Mouse (Mus musculus) liver, embryonic 14.5 days (tissue): Measurements from ENCODE around the gene Mmp17. TPM values are rescaled to one million over a fixed set of nuclear protein-coding genes. Genes with fewer than 3 reads are reported as not detected.
"Not testable (repeated sequence)": the region's sequence is repeated elsewhere in the genome, so short reads cannot be mapped to it uniquely, and the experiment has no call there.

Experiments used
- ATAC-seq: fragments of 200-750 bp; cut with Nextera tagmentation; 2 replicates; pipeline ENCODE4 v1.8.0; 2017; ENCODE audit warnings: moderate number of reproducible peaks, mild to moderate bottlenecking, moderate library complexity; ENCODE audit not compliant: insufficient read depth
- DNase-seq, 3 experiments: peaks; one replicate each; pipeline ENCODE4 v3.0.0-alpha.2; 2012 to 2013; ENCODE audit warnings: low read depth in 3 of 3, low spot score in 3 of 3
- H3K27ac ChIP-seq: fragments of 300-500 bp; sonication (generic); 2 replicates; pipeline ENCODE4 v1.5.1; 2014; ENCODE audit warnings: moderate library complexity, mild to moderate bottlenecking, control low read depth, inconsistent platforms
- H3K27me3 ChIP-seq: fragments of 300-500 bp; sonication (generic); 2 replicates; pipeline ENCODE4 v1.6.1; 2014; ENCODE audit warnings: mild to moderate bottlenecking, low read length, moderate library complexity; ENCODE audit not compliant: control insufficient read depth, insufficient read depth
- H3K36me3 ChIP-seq: fragments of 300-500 bp; sonication (generic); replicated peaks from 2 replicates; pipeline ENCODE4 v1.6.1; 2014; ENCODE audit warnings: low read depth; ENCODE audit not compliant: control insufficient read depth, insufficient read depth
- H3K4me1 ChIP-seq, 2 experiments: fragments of 200-500 bp in 1 of 2; fragments of 300-500 bp in 1 of 2; sonication (generic) in 1 of 2; replicated peaks; 2 replicates each; pipeline ENCODE4 v1.6.1; 2012 to 2014; ENCODE audit warnings: antibody characterized with exemption in 1 of 2, inconsistent platforms in 1 of 2, low read length in 1 of 2; ENCODE audit not compliant: control insufficient read depth in 2 of 2, insufficient read depth in 2 of 2
- H3K4me2 ChIP-seq: fragments of 300-500 bp; sonication (generic); 2 replicates; pipeline ENCODE4 v1.6.1; 2014; ENCODE audit warnings: low read depth, mild to moderate bottlenecking, control low read depth, moderate library complexity
- H3K4me3 ChIP-seq, 2 experiments: fragments of 200-500 bp in 1 of 2; fragments of 300-500 bp in 1 of 2; sonication (generic) in 1 of 2; 2 replicates each; pipeline ENCODE4 v1.5.1; 2012 to 2014; ENCODE audit warnings: low read depth in 2 of 2, low read length in 2 of 2, mild to moderate bottlenecking in 2 of 2, control low read depth in 1 of 2, inconsistent platforms in 1 of 2, moderate library complexity in 1 of 2; ENCODE audit not compliant: insufficient read depth in 1 of 2
- H3K9ac ChIP-seq: fragments of 300-500 bp; sonication (generic); replicated peaks from 2 replicates; pipeline ENCODE4 v1.6.1; 2014; ENCODE audit warnings: mild to moderate bottlenecking, control low read depth, moderate library complexity
- H3K9me3 ChIP-seq: fragments of 300-500 bp; sonication (generic); 2 replicates; pipeline ENCODE4 v1.6.1; 2016; ENCODE audit warnings: low read length, mixed read lengths; ENCODE audit not compliant: control insufficient read depth
- CTCF ChIP-seq: IDR thresholded peaks from 2 replicates; pipeline ENCODE4 v1.5.1; 2016; ENCODE audit warnings: antibody characterized with exemption, low read depth, control low read depth
- EP300 ChIP-seq: IDR thresholded peaks from 2 replicates; pipeline ENCODE4 v1.6.1; 2016; ENCODE audit warnings: antibody characterized with exemption, low read depth
- WGBS: fragments of 180-500 bp; shearing (Covaris S2); extraction: QIAGEN DNeasy Blood & Tissue Kit; methylation state at CpG from one replicate; pipeline ENCODE4 v1.1.7; 2014; ENCODE audit not compliant: insufficient replicate concordance; 5-methylcytosine and 5-hydroxymethylcytosine counted together
- polyA plus RNA-seq, 2 experiments: library from polyadenylated mRNA; depleted of rRNA in 1 of 2; stranded (reverse) in 1 of 2; unstranded in 1 of 2; fragments of >200 nt; fragmentation: Nextera tagmentation in 1 of 2; extraction: Ambion mirVana in 1 of 2; gene quantifications; 2 replicates each; pipeline versions ENCODE4 v1.2.1 to v1.2.3; 2012 to 2014

The Mmp17 gene
- polyA plus RNA-seq, 2 experiments: 0.18 to 0.20 TPM

DNA sequence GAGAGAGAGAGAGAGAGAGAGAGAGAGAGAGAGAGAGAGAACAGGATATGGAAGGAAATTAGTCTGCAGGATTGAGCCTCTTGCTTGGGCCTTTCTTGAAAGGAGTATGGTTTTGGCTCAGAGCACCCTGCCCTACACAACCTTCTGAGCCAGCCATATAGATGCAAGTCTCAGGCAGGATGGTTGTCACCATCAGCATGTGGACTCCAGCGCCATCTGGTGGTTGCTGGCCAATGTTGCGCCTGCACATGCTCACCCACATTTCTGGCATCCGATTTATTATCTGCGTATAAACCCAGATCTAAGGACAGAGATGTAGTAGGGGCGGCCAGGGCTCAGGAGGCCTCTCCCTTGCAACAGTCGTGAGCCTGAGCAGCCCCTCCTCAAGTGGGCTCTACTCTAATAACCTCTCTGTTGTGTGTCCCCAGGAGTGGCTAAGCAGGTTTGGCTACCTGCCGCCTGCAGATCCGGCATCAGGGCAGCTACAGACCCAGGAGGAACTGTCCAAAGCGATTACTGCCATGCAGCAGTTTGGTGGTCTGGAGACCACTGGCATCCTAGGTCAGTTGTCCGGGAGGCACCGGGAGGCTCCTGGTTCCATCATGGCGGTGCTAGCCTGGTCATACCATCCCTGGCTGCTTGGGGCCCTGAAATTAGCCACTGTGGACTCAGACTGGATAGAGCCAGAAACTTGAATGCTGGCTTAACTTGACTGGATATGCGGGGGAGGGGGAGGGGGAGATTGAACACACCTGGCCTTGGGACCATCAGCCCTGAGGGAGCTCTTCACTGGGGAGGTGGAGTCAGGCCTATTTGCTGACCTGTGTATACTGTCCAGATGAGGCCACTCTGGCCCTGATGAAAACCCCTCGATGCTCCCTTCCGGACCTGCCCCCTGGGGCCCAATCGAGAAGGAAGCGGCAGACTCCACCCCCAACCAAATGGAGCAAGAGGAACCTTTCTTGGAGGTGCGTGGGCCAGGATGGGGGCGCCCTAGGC, 10.4 kb downstream of the Mmp17 start:
- peak; percentile 98 for TF ChIP-seq CTCF
- TF ChIP-seq EP300: no peak
- no peak overlapping the region for H3K4me3 ChIP-seq
- no peak overlapping the region for H3K9ac ChIP-seq
- no peaks in the 10 kb centered on the region for H3K9me3 ChIP-seq
- no peak overlapping the region for H3K27ac ChIP-seq
- H3K4me2 ChIP-seq: no peak overlapping the region
- no peaks in the 10 kb centered on the region for H3K36me3 ChIP-seq
- DNase-seq (peak; percentile 28 to 47 (median 42)), ATAC-seq (no peak)
- H3K27me3 ChIP-seq: no peaks in the 10 kb centered on the region; the same call in 1 of the 2 replicates
- no peaks in the 10 kb centered on the region; a peak in 1 of 4 replicates for H3K4me1 ChIP-seq
- 33% methylated on average over 19 of the region's 19 CpGs for WGBS

DNA sequence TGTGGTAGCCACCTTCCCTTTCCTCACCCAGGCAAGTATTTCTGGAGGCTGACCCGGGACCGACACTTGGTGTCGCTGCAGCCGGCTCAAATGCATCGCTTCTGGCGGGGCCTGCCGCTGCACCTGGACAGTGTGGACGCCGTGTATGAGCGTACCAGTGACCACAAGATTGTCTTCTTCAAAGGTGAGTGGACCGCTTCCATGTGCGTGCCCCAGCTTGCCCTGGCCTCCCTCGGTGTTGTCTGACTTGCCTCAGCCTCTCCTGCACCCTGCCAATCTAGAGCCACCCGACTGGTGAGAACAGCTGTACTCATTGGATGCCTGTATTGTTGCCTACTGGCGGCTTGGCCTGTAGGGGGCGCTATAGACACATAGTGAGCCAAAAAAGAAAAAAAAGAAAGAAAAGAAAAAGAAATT, 18.1 kb downstream of the Mmp17 start:
- no peak for TF ChIP-seq EP300
- peak; percentile 64 for TF ChIP-seq CTCF

DNA sequence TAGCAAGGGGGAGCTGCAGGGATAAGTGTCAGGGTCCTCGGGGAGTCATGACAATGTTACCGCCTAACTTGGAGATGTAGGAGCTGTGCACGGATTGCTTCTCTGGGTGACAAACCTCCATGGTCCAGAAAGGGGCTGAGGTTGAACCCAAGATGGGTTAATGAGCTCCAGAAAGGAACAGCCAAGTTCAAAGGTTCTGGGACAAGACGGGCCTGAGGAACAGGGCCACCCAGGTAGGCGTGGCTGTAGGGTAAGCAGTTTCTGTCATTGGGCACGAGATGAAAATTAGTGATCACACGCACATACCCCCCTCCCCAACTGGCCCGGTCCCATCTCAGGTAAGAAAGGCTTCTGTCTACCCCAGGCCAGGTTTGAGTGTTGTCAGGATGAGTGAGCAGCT, 23.5 kb downstream of the Mmp17 start:
- no peak overlapping the region for H3K9ac ChIP-seq
- no peaks in the 10 kb centered on the region for H3K4me1 ChIP-seq
- no peak for TF ChIP-seq CTCF
- 70% methylated on average over 8 of the region's 8 CpGs for WGBS
- ATAC-seq (no peak), DNase-seq (no peak)
- no peak overlapping the region for H3K4me2 ChIP-seq
- H3K9me3 ChIP-seq: no peaks in the 10 kb centered on the region
- H3K36me3 ChIP-seq: no peaks in the 10 kb centered on the region
- H3K27ac ChIP-seq: no peak overlapping the region
- no peaks in the 10 kb centered on the region for H3K27me3 ChIP-seq
- H3K4me3 ChIP-seq: no peak overlapping the region

More for the DNA sequence above, 18.1 kb downstream of the Mmp17 start:
- H3K4me3 ChIP-seq: no peak overlapping the region
- no peaks in the 10 kb centered on the region for H3K36me3 ChIP-seq
- no peak overlapping the region for H3K9ac ChIP-seq
- no peak for DNase-seq
- no peak overlapping the region for H3K4me2 ChIP-seq
- no peak overlapping the region for H3K27ac ChIP-seq
- no peaks in the 10 kb centered on the region for H3K9me3 ChIP-seq
- no peaks in the 10 kb centered on the region for H3K4me1 ChIP-seq
- no peaks in the 10 kb centered on the region for H3K27me3 ChIP-seq
- 61% methylated on average over 16 of the region's 16 CpGs for WGBS
- no peak for ATAC-seq

DNA sequence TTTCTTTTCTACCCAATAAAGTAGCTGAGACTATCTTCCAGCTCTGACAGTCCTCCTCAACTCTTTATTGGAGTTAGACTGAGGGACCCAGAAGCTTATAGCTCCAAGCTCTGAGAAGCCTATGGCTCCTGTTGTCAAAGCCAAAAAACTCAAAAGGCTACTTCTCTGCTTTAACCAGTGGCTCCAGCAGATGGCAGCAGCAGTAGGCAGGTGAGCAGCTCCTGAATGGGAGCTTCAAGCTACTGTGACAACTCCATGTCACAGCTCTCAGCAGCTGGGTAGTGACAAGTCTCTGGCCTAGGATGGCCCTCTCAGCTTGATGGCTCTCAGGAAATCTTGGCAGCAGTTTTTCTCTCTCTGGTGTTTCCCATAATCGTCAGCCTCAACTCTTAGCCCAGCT, 27.1 kb downstream of the Mmp17 start:
- no peaks in the 10 kb centered on the region for H3K36me3 ChIP-seq
- peak; percentile 29 to 31 (median 31) for DNase-seq
- H3K27ac ChIP-seq: no peak overlapping the region
- WGBS: 10% methylated on average over 1 of the region's 1 CpGs
- H3K4me1 ChIP-seq: no peaks in the 10 kb centered on the region
- no peak for ATAC-seq
- TF ChIP-seq CTCF (peak; percentile 78), EP300 (no peak)
- H3K4me3 ChIP-seq: no peak overlapping the region
- H3K4me2 ChIP-seq: no peak overlapping the region
- H3K27me3 ChIP-seq: no peaks in the 10 kb centered on the region
- H3K9me3 ChIP-seq: no peaks in the 10 kb centered on the region
- no peak overlapping the region for H3K9ac ChIP-seq

DNA sequence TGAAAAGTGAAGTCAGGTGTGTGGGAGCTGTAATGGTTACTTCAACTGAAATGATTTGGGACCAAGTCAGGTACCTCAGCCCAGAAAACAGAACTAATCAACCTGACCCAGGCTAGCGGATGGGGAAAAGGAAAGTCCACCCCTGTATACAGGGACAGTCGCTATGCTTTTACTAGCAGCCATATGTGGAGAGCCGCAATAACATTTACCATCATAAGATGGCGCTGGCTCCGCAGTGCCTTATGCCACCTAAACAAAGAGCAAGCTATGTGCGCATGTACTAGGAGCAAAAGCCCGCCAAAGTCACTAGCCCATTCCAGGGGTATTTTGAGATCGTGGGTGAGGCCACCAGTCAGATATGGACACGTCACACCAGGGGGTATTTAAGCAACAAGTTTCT, 36.6 kb downstream of the Mmp17 start:
- H3K36me3 ChIP-seq: not testable (repeated sequence)

More for the DNA sequence above, 36.6 kb downstream of the Mmp17 start:
- not testable (repeated sequence) for H3K9me3 ChIP-seq, H3K4me2 ChIP-seq, H3K27me3 ChIP-seq, DNase-seq, H3K9ac ChIP-seq, H3K4me3 ChIP-seq, H3K4me1 ChIP-seq, H3K27ac ChIP-seq, ATAC-seq
- WGBS: 38% methylated on average over 9 of the region's 9 CpGs
- TF ChIP-seq CTCF: peak; percentile 42
